Mouse (Mus musculus): Measurements from ENCODE around the gene Prim1.

DNA sequence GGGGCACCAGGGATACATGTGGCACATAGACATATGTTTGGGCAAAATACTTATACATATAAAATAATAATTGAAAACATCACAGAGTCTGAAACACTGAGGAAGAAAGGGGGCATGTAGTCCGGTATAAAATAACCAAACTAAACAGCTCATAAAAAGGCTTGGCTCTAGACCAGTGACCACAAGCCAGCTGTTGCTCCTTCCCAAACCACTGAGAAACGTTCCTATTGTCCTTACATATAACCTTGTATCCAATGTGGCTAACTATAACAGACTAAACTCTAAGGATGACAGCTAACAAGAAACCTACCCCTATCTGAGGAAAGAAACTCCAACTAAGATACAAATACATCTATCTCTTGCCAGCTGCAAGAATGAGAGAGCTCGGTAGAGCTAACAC, 40.9 kb upstream of the Prim1 start:
- TF ChIP-seq CTCF (IDR thresholded peaks at IDR 0.05; ENCODE audit: low read depth) (no peak), EP300 (optimal IDR thresholded peaks at IDR 0.05) (no peak)
